8 mouse cellular contexts compared by ENCODE assay signal in genomic region chr4:140814241-140815225, GRCm38 (mm10). TPM values are rescaled to one million over a fixed set of nuclear protein-coding genes. Genes with fewer than 3 reads are reported as not detected.
DNase-seq lines count a peak whose midpoint lies in the region; ATAC-seq and TF ChIP-seq lines count a peak whose summit lies in the region.

No protein-coding gene starts in this region.

- H3K4me2 ChIP-seq in hindbrain, embryonic 14.5 days (replicated peaks): peak overlapping the region; percentile 36
- peak overlapping the region; percentile 72 for H3K4me2 ChIP-seq in limb, embryonic 15.5 days
- H3K4me2 ChIP-seq in midbrain, embryonic 14.5 days (ENCODE audit: low read length): peak overlapping the region; percentile 32

- no peaks in the 10 kb centered on the region for H3K27me3 ChIP-seq in MEL (ENCODE audit: control insufficient read depth in 1 of 2, insufficient read depth in 2 of 2, low read length in 2 of 2)
- peaks cover 48% of the 10 kb centered on the region for H3K27me3 ChIP-seq in forebrain, embryonic 10.5 days (ENCODE audit: poor library complexity, severe bottlenecking)
- H3K27me3 ChIP-seq in hindbrain, embryonic 14.5 days (ENCODE audit: control insufficient read depth, insufficient read depth, low read length): no peaks in the 10 kb centered on the region
- H3K27me3 ChIP-seq in limb, embryonic 15.5 days: no peaks in the 10 kb centered on the region
- H3K27me3 ChIP-seq in midbrain, embryonic 14.5 days (ENCODE audit: control insufficient read depth, insufficient read depth, low read length): no peaks in the 10 kb centered on the region

- H3K4me1 ChIP-seq in MEL (ENCODE audit: control insufficient read depth in 1 of 2, insufficient read depth in 2 of 2, low read length in 2 of 2): peaks cover 0 to 41% of the 10 kb centered on the region in 2 experiments; a peak in 3 of 4 replicates
- H3K4me1 ChIP-seq in forebrain, embryonic 10.5 days: peaks cover 50% of the 10 kb centered on the region
- peaks cover 11% of the 10 kb centered on the region; the same call in 1 of the 2 replicates for H3K4me1 ChIP-seq in hindbrain, embryonic 14.5 days (replicated peaks; ENCODE audit: control insufficient read depth, insufficient read depth, low read length)
- H3K4me1 ChIP-seq in limb, embryonic 15.5 days: peaks cover 33% of the 10 kb centered on the region
- H3K4me1 ChIP-seq in midbrain, embryonic 14.5 days (ENCODE audit: control insufficient read depth, insufficient read depth, low read length): 0 out of 2 replicates have a peak, but pooled peaks cover 5% of the 10 kb centered on the region

- peak; percentile 54 to 55; a peak in 3 of 4 replicates for TF ChIP-seq POLR2A in MEL (IDR thresholded peaks at IDR 0.05; ENCODE audit: control insufficient read depth in 1 of 2, insufficient read depth in 1 of 2, low read depth in 1 of 2, low read length in 2 of 2, poor library complexity in 1 of 2)

- no peak for ATAC-seq in hindbrain, embryonic 14.5 days (ENCODE audit: low FRiP score)
- no peak for ATAC-seq in limb, embryonic 15.5 days (ENCODE audit: insufficient number of reproducible peaks, low FRiP score, low TSS enrichment, low read depth)
- no peak for ATAC-seq in midbrain, embryonic 14.5 days (ENCODE audit: low FRiP score, low TSS enrichment)

- peak overlapping the region; percentile 73 for H3K9ac ChIP-seq in MEL (ENCODE audit: control insufficient read depth, low read depth, low read length, poor library complexity, severe bottlenecking)
- no peak overlapping the region for H3K9ac ChIP-seq in hindbrain, embryonic 14.5 days
- peak overlapping the region; percentile 34 for H3K9ac ChIP-seq in limb, embryonic 15.5 days
- no peak overlapping the region for H3K9ac ChIP-seq in midbrain, embryonic 14.5 days (replicated peaks; ENCODE audit: low read length)

- TF ChIP-seq RAD21 in MEL (IDR thresholded peaks at IDR 0.05; ENCODE audit: low read depth, low read length): 0 out of 2 replicates have a peak, but pooled peaks have one; percentile 0

- H3K36me3 ChIP-seq in MEL (ENCODE audit: control insufficient read depth in 1 of 2, insufficient read depth in 2 of 2, low read length in 2 of 2): peaks cover 0 to 9% of the 10 kb centered on the region in 2 experiments; a peak in 2 of 4 replicates
- H3K36me3 ChIP-seq in forebrain, embryonic 10.5 days (replicated peaks): no peaks in the 10 kb centered on the region
- no peaks in the 10 kb centered on the region for H3K36me3 ChIP-seq in hindbrain, embryonic 14.5 days (replicated peaks; ENCODE audit: control insufficient read depth, insufficient read depth)
- no peaks in the 10 kb centered on the region for H3K36me3 ChIP-seq in limb, embryonic 15.5 days
- no peaks in the 10 kb centered on the region for H3K36me3 ChIP-seq in midbrain, embryonic 14.5 days (ENCODE audit: control insufficient read depth, insufficient read depth, low read length)

- H3K27ac ChIP-seq in MEL (ENCODE audit: control insufficient read depth, low read depth, low read length): peak overlapping the region; percentile 77
- peak overlapping the region; percentile 77 for H3K27ac ChIP-seq in forebrain, embryonic 10.5 days
- no peak overlapping the region for H3K27ac ChIP-seq in hindbrain, embryonic 14.5 days
- H3K27ac ChIP-seq in limb, embryonic 15.5 days: peak overlapping the region; percentile 44
- H3K27ac ChIP-seq in midbrain, embryonic 14.5 days (replicated peaks; ENCODE audit: low read depth, low read length): no peak overlapping the region

- no peaks in the 10 kb centered on the region for H3K9me3 ChIP-seq in MEL (replicated peaks; ENCODE audit: insufficient read depth, low read length)
- no peaks in the 10 kb centered on the region; the same call in 1 of the 2 replicates for H3K9me3 ChIP-seq in forebrain, embryonic 10.5 days
- H3K9me3 ChIP-seq in hindbrain, embryonic 14.5 days (ENCODE audit: control insufficient read depth, low read length): no peaks in the 10 kb centered on the region
- H3K9me3 ChIP-seq in limb, embryonic 15.5 days: no peaks in the 10 kb centered on the region
- H3K9me3 ChIP-seq in midbrain, embryonic 14.5 days (ENCODE audit: control insufficient read depth, low read length): no peaks in the 10 kb centered on the region

- H3K4me3 ChIP-seq in MEL (ENCODE audit: control insufficient read depth in 1 of 2, insufficient read depth in 1 of 2, low read depth in 2 of 2, low read length in 2 of 2): peak overlapping the region; percentile 67 to 85
- H3K4me3 ChIP-seq in forebrain, embryonic 10.5 days: peak overlapping the region; percentile 57
- H3K4me3 ChIP-seq in hindbrain, embryonic 14.5 days (replicated peaks; ENCODE audit: low read length): no peak overlapping the region
- H3K4me3 ChIP-seq in limb, embryonic 15.5 days: peak overlapping the region; percentile 45
- H3K4me3 ChIP-seq in midbrain, embryonic 14.5 days (replicated peaks; ENCODE audit: low read depth, low read length): no peak overlapping the region

- DNase-seq in A20 (ENCODE audit: low read depth, low spot score) (peak; percentile 60), MEL (ENCODE audit: low read depth, low spot score) (peak; percentile 77)
- peak; percentile 41 for DNase-seq in forebrain, embryonic 10.5 days (ENCODE audit: extremely low spot score, low spot score)
- DNase-seq in hindbrain, embryonic 14.5 days (ENCODE audit: low spot score): no peak
- DNase-seq in midbrain, embryonic 14.5 days: peak; percentile 40
- DNase-seq in testis, postnatal 10 days (ENCODE audit: low spot score): peak; percentile 61
- DNase-seq in layer of hippocampus, postnatal 25 days (ENCODE audit: extremely low spot score in 1 of 2, low spot score in 1 of 2): no peak

- peak; percentile 40 to 59 (median 52) for TF ChIP-seq CTCF in MEL (IDR thresholded peaks at IDR 0.05 in 2 of 3, conservative IDR thresholded peaks at IDR 0.05 in 1 of 3; ENCODE audit: control insufficient read depth in 1 of 3, insufficient read depth in 1 of 3, low read depth in 2 of 3, low read length in 3 of 3, poor library complexity in 1 of 3, severe bottlenecking in 1 of 3)

- peaks cover 7% of the 10 kb centered on the region for H3K79me2 ChIP-seq in MEL (ENCODE audit: control insufficient read depth, insufficient read depth, low read length, poor library complexity)

- 21% methylated on average over 36 of the region's 36 CpGs for WGBS in forebrain, embryonic 10.5 days
- WGBS in hindbrain, embryonic 14.5 days: 27% methylated on average over 36 of the region's 36 CpGs
- 23% methylated on average over 36 of the region's 36 CpGs for WGBS in limb, embryonic 15.5 days
- WGBS in midbrain, embryonic 14.5 days: 25% methylated on average over 36 of the region's 36 CpGs

- no peak for TF ChIP-seq EP300 in MEL (IDR thresholded peaks at IDR 0.05; ENCODE audit: low read depth in 1 of 2, low read length in 2 of 2)

TF ChIP-seq in MEL, 35 proteins besides CTCF, POLR2A, EP300 and RAD21 (continues in another document):
- TF ChIP-seq MYC (IDR thresholded peaks at IDR 0.05; ENCODE audit: low read depth, low read length): no peak
- no peak for TF ChIP-seq GABPA (IDR thresholded peaks at IDR 0.05; ENCODE audit: low read depth, low read length)
- TF ChIP-seq ZC3H11A (IDR thresholded peaks at IDR 0.05; ENCODE audit: low read depth, low read length): no peak
- no peak for TF ChIP-seq NRF1 (IDR thresholded peaks at IDR 0.05; ENCODE audit: insufficient read depth, low read depth, low read length, poor library complexity, severe bottlenecking)
- peak; percentile 37; the same call in 1 of the 2 replicates for TF ChIP-seq HCFC1 (IDR thresholded peaks at IDR 0.05; ENCODE audit: low read depth, low read length)
- TF ChIP-seq BHLHE40 (IDR thresholded peaks at IDR 0.05; ENCODE audit: borderline replicate concordance, low read depth, low read length): no peak
- TF ChIP-seq MEF2A (IDR thresholded peaks at IDR 0.05; ENCODE audit: extremely low read depth, insufficient replicate concordance, low read depth, low read length, poor library complexity, severe bottlenecking): no peak
- TF ChIP-seq JUND (IDR thresholded peaks at IDR 0.05; ENCODE audit: low read depth, low read length): no peak
- TF ChIP-seq UBTF (IDR thresholded peaks at IDR 0.05; ENCODE audit: borderline replicate concordance, insufficient read depth, low read depth, low read length): 0 out of 2 replicates have a peak, but pooled peaks have one; percentile 46
- TF ChIP-seq ELF1 (IDR thresholded peaks at IDR 0.05; ENCODE audit: low read depth, low read length): peak; percentile 61; the same call in 1 of the 2 replicates

RNA-seq across cellular contexts. Expression of gene Padi3, which starts 4.1 kb away (rescaled TPM):
- total RNA-seq in MEL (2012; rRNA removed): 75.9 and 106 TPM in 2 replicates
- 10 to 100 TPM in 1 of 2 experiments, not detected in 1; 73.1 TPM for polyA plus RNA-seq in MEL (2012; ENCODE audit: insufficient read depth in 1 of 2, insufficient read length in 2 of 2, low read depth in 1 of 2, low replicate concordance in 2 of 2, missing spikeins in 1 of 2)
- 0.16 and 0.23 TPM in 2 replicates for polyA plus RNA-seq in forebrain, embryonic 10.5 days (2016; fragmentation: Nextera tagmentation; extraction: Ambion mirVana)
- not detected in 2 replicates for polyA plus RNA-seq in hindbrain, embryonic 14.5 days (2014; fragmentation: Nextera tagmentation; extraction: Ambion mirVana)
- 0.45 and 0.59 TPM in 2 replicates for polyA plus RNA-seq in limb, embryonic 15.5 days (2015; fragmentation: Nextera tagmentation; extraction: Ambion mirVana)
- not detected in 2 replicates for polyA plus RNA-seq in midbrain, embryonic 14.5 days (2014; fragmentation: Nextera tagmentation; extraction: Ambion mirVana)
- total RNA-seq in layer of hippocampus, postnatal 25 days (2021): not detected

RNA-seq across cellular contexts. Expression of gene Padi1, which starts 31.0 kb away (rescaled TPM):
- 0.26 and 0.31 TPM in 2 replicates for total RNA-seq in MEL (2012; rRNA removed)
- polyA plus RNA-seq in MEL (2012; ENCODE audit: insufficient read depth in 1 of 2, insufficient read length in 2 of 2, low read depth in 1 of 2, low replicate concordance in 2 of 2, missing spikeins in 1 of 2): under 1 TPM in 1 of 2 experiments, not detected in 1; 0.40 TPM
- polyA plus RNA-seq in forebrain, embryonic 10.5 days (2016; fragmentation: Nextera tagmentation; extraction: Ambion mirVana): 0.06 and 0.10 TPM in 2 replicates
- polyA plus RNA-seq in hindbrain, embryonic 14.5 days (2014; fragmentation: Nextera tagmentation; extraction: Ambion mirVana): not detected in 2 replicates
- polyA plus RNA-seq in limb, embryonic 15.5 days (2015; fragmentation: Nextera tagmentation; extraction: Ambion mirVana): 0.14 and 0.20 TPM in 2 replicates
- polyA plus RNA-seq in midbrain, embryonic 14.5 days (2014; fragmentation: Nextera tagmentation; extraction: Ambion mirVana): 0.12 TPM in 1 of 2 replicates, not detected in the other
- not detected for total RNA-seq in layer of hippocampus, postnatal 25 days (2021)

RNA-seq across cellular contexts. Expression of gene Padi4, which starts 40.5 kb away (rescaled TPM):
- total RNA-seq in MEL (2012; rRNA removed): not detected in 2 replicates
- polyA plus RNA-seq in MEL (2012; ENCODE audit: insufficient read depth in 1 of 2, insufficient read length in 2 of 2, low read depth in 1 of 2, low replicate concordance in 2 of 2, missing spikeins in 1 of 2): not detected
- 1.4 and 1.5 TPM in 2 replicates for polyA plus RNA-seq in forebrain, embryonic 10.5 days (2016; fragmentation: Nextera tagmentation; extraction: Ambion mirVana)
- 0.08 and 0.22 TPM in 2 replicates for polyA plus RNA-seq in hindbrain, embryonic 14.5 days (2014; fragmentation: Nextera tagmentation; extraction: Ambion mirVana)
- 0.19 and 0.56 TPM in 2 replicates for polyA plus RNA-seq in limb, embryonic 15.5 days (2015; fragmentation: Nextera tagmentation; extraction: Ambion mirVana)
- polyA plus RNA-seq in midbrain, embryonic 14.5 days (2014; fragmentation: Nextera tagmentation; extraction: Ambion mirVana): 0.12 and 0.18 TPM in 2 replicates
- total RNA-seq in layer of hippocampus, postnatal 25 days (2021): not detected

Comparison
In these comparisons a context has a peak if more than half of its experiments do, and no peak if none do; other contexts are left out.
1. DNase-seq: peak in A20 (single experiment), MEL (single experiment), forebrain, embryonic 10.5 days (single experiment), midbrain, embryonic 14.5 days (single experiment) and testis, postnatal 10 days (single experiment); none in hindbrain, embryonic 14.5 days (single experiment) and layer of hippocampus, postnatal 25 days (0 of 2).
2. H3K27ac ChIP-seq: peak in MEL (single experiment), forebrain, embryonic 10.5 days (single experiment) and limb, embryonic 15.5 days (single experiment); none in hindbrain, embryonic 14.5 days (single experiment) and midbrain, embryonic 14.5 days (single experiment).
3. H3K4me3 ChIP-seq: peak in MEL (2 of 2), forebrain, embryonic 10.5 days (single experiment) and limb, embryonic 15.5 days (single experiment); none in hindbrain, embryonic 14.5 days (single experiment) and midbrain, embryonic 14.5 days (single experiment).
4. H3K9ac ChIP-seq: peak in MEL (single experiment) and limb, embryonic 15.5 days (single experiment); none in hindbrain, embryonic 14.5 days (single experiment) and midbrain, embryonic 14.5 days (single experiment).
5. Peak in every context shown above with its lines, with median percentiles within 50 percentile points of each other: H3K4me2 ChIP-seq.